Comparison of ENCODE assay signal across 17 mouse cellular contexts in genomic region chr11:104267380-104267779, GRCm38 (mm10). TPM values are rescaled to one million over a fixed set of nuclear protein-coding genes. Genes with fewer than 3 reads are reported as not detected.
A peak's percentile ranks its signal among the peaks of the same experiment; 100 is the strongest.
DNase-seq lines count a peak whose midpoint lies in the region; ATAC-seq and TF ChIP-seq lines count a peak whose summit lies in the region.
"Had no signal": no experiment of that assay in that cellular context is flagged by ENCODE, and none has a peak within 500 bp of the region (broad histone marks: within the 10 kb centered on the region; RNA-seq: fewer than 3 reads in every experiment).

No protein-coding gene starts in this region.

- no peak overlapping the region for H3K4me3 ChIP-seq in kidney, embryonic 14.5 days (ENCODE audit: low read length)
- H3K4me3 ChIP-seq in kidney, postnatal 0 days (replicated peaks; ENCODE audit: low read depth, low read length): no peak overlapping the region
- no peak overlapping the region for H3K4me3 ChIP-seq in hindbrain, embryonic 11.5 days (ENCODE audit: low read depth, low read length)
- H3K4me3 ChIP-seq: erythroblast, embryonic 14.5 days; limb, embryonic 12.5 days; lung, embryonic 15.5 days; midbrain, embryonic 10.5 days; neural tube, embryonic 13.5 days had no signal

- 0 out of 2 replicates have a peak, but pooled peaks cover 6% of the 10 kb centered on the region for H3K4me1 ChIP-seq in kidney, embryonic 14.5 days (ENCODE audit: control insufficient read depth, insufficient read depth, low read length)
- H3K4me1 ChIP-seq in kidney, postnatal 0 days (replicated peaks; ENCODE audit: insufficient read depth, low read length): no peaks in the 10 kb centered on the region
- H3K4me1 ChIP-seq in hindbrain, embryonic 11.5 days (replicated peaks; ENCODE audit: control insufficient read depth, insufficient read depth, low read length): no peaks in the 10 kb centered on the region
- H3K4me1 ChIP-seq: lung, embryonic 15.5 days had no signal

- no peaks in the 10 kb centered on the region for H3K9me3 ChIP-seq in kidney, embryonic 14.5 days (ENCODE audit: control insufficient read depth, low read length)
- no peaks in the 10 kb centered on the region for H3K9me3 ChIP-seq in kidney, postnatal 0 days (replicated peaks; ENCODE audit: low read length)
- H3K9me3 ChIP-seq in hindbrain, embryonic 11.5 days (ENCODE audit: control insufficient read depth, low read length): no peaks in the 10 kb centered on the region
- H3K9me3 ChIP-seq: limb, embryonic 12.5 days; lung, embryonic 15.5 days; midbrain, embryonic 10.5 days; neural tube, embryonic 13.5 days had no signal

- ATAC-seq in cerebellum, adult (ENCODE audit: insufficient number of reproducible peaks, low FRiP score, low TSS enrichment): no peak
- no peak for ATAC-seq in kidney, embryonic 14.5 days (ENCODE audit: low FRiP score, low TSS enrichment)
- ATAC-seq in kidney, postnatal 0 days (replicated peaks; ENCODE audit: low FRiP score, low read depth): no peak
- ATAC-seq in hindbrain, embryonic 11.5 days (ENCODE audit: low FRiP score): no peak

- 66% methylated on average over 11 of the region's 11 CpGs for WGBS in kidney, embryonic 14.5 days
- 58% methylated on average over 11 of the region's 11 CpGs for WGBS in kidney, postnatal 0 days
- 77% methylated on average over 11 of the region's 11 CpGs for WGBS in hindbrain, embryonic 11.5 days

- H3K27me3 ChIP-seq in kidney, embryonic 14.5 days (ENCODE audit: control insufficient read depth, insufficient read depth, low read length): no peaks in the 10 kb centered on the region
- H3K27me3 ChIP-seq in kidney, postnatal 0 days (ENCODE audit: insufficient read depth, low read length): no peaks in the 10 kb centered on the region
- H3K27me3 ChIP-seq in hindbrain, embryonic 11.5 days (ENCODE audit: control insufficient read depth, insufficient read depth, low read length): no peaks in the 10 kb centered on the region
- H3K27me3 ChIP-seq: limb, embryonic 12.5 days; lung, embryonic 15.5 days; neural tube, embryonic 13.5 days had no signal

- no peaks in the 10 kb centered on the region for H3K36me3 ChIP-seq in kidney, embryonic 14.5 days (ENCODE audit: control insufficient read depth, insufficient read depth, low read length)
- no peaks in the 10 kb centered on the region for H3K36me3 ChIP-seq in kidney, postnatal 0 days (ENCODE audit: insufficient read depth, low read length)
- no peaks in the 10 kb centered on the region for H3K36me3 ChIP-seq in hindbrain, embryonic 11.5 days (ENCODE audit: control insufficient read depth, insufficient read depth, low read length)
- H3K36me3 ChIP-seq: limb, embryonic 12.5 days; lung, embryonic 15.5 days; midbrain, embryonic 10.5 days had no signal

- no peak overlapping the region for H3K27ac ChIP-seq in kidney, embryonic 14.5 days (ENCODE audit: low read depth, low read length)
- H3K27ac ChIP-seq in kidney, postnatal 0 days: no peak overlapping the region
- H3K27ac ChIP-seq in hindbrain, embryonic 11.5 days (ENCODE audit: low read depth, low read length): no peak overlapping the region
- H3K27ac ChIP-seq: hindbrain, embryonic 14.5 days; limb, embryonic 12.5 days; lung, embryonic 15.5 days; midbrain, embryonic 10.5 days; neural tube, embryonic 13.5 days had no signal

- TF ChIP-seq CTCF in kidney, postnatal 0 days (IDR thresholded peaks at IDR 0.05; ENCODE audit: low read depth): no peak

- H3K4me2 ChIP-seq in kidney, embryonic 14.5 days (replicated peaks; ENCODE audit: low read depth, low read length): no peak overlapping the region
- no peak overlapping the region for H3K4me2 ChIP-seq in kidney, postnatal 0 days (ENCODE audit: low read length)
- no peak overlapping the region for H3K4me2 ChIP-seq in hindbrain, embryonic 11.5 days (replicated peaks; ENCODE audit: low read depth, low read length)
- H3K4me2 ChIP-seq: hindbrain, embryonic 14.5 days; limb, embryonic 12.5 days; lung, embryonic 15.5 days; neural tube, embryonic 13.5 days had no signal

- peak; percentile 59 for DNase-seq in cerebellum, adult 9-11 months
- DNase-seq in kidney, adult 18-20 months: peak; percentile 47
- DNase-seq in adrenal gland, postnatal 14 days: peak; percentile 75
- DNase-seq in kidney, postnatal 0 days (ENCODE audit: low spot score): peak; percentile 20
- DNase-seq in hindbrain, embryonic 11.5 days (ENCODE audit: low spot score): no peak
- no peak for DNase-seq in yolk sac, embryonic 10.5 days (ENCODE audit: low spot score)
- DNase-seq: right cerebral cortex, postnatal 4 days had no signal

- no peak overlapping the region for H3K9ac ChIP-seq in kidney, embryonic 14.5 days (ENCODE audit: low read depth, low read length)
- H3K9ac ChIP-seq in kidney, postnatal 0 days (ENCODE audit: low read depth, low read length): no peak overlapping the region
- no peak overlapping the region for H3K9ac ChIP-seq in hindbrain, embryonic 11.5 days (ENCODE audit: low read depth, low read length)
- H3K9ac ChIP-seq: hindbrain, embryonic 14.5 days; limb, embryonic 12.5 days; lung, embryonic 15.5 days; neural tube, embryonic 13.5 days had no signal

RNA-seq across cellular contexts. Expression of gene Mapt, which starts 36.2 kb away (rescaled TPM):
- 4.7 and 5.0 TPM in 2 replicates for polyA plus RNA-seq in kidney, embryonic 14.5 days (2014; fragmentation: Nextera tagmentation; extraction: Ambion mirVana)
- total RNA-seq in adrenal gland, postnatal 14 days (2021): 72.8 and 74.8 TPM in 2 replicates
- 6.7 and 11.4 TPM in 2 replicates for polyA plus RNA-seq in kidney, postnatal 0 days (2015; fragmentation: Nextera tagmentation; extraction: Ambion mirVana)
- polyA plus RNA-seq in hindbrain, embryonic 11.5 days (2014; fragmentation: Nextera tagmentation; extraction: Ambion mirVana): 91.9 and 94.9 TPM in 2 replicates
- total RNA-seq: common myeloid progenitor, adult 5-6 weeks; granulocyte monocyte progenitor cell, adult 5-6 weeks had no signal
- polyA plus RNA-seq: erythroblast, embryonic 14.5 days had no signal

Comparison
In these comparisons a context has a peak if more than half of its experiments do, and no peak if none do; other contexts are left out.
1. DNase-seq: peak in cerebellum, adult 9-11 months (single experiment), kidney, adult 18-20 months (single experiment), adrenal gland, postnatal 14 days (single experiment) and kidney, postnatal 0 days (single experiment); none in hindbrain, embryonic 11.5 days (single experiment) and yolk sac, embryonic 10.5 days (single experiment).